Mouse (Mus musculus) retina, adult 2 months (tissue): ENCODE data around the gene Atg101.
A peak's percentile ranks its signal among the peaks of the same experiment; 100 is the strongest.

Experiments used
- DNase-seq: peaks from one replicate; pipeline ENCODE4 v3.0.0-alpha.2; 2012; ENCODE audit warnings: low read depth, low spot score

Atg101 gene

DNA sequence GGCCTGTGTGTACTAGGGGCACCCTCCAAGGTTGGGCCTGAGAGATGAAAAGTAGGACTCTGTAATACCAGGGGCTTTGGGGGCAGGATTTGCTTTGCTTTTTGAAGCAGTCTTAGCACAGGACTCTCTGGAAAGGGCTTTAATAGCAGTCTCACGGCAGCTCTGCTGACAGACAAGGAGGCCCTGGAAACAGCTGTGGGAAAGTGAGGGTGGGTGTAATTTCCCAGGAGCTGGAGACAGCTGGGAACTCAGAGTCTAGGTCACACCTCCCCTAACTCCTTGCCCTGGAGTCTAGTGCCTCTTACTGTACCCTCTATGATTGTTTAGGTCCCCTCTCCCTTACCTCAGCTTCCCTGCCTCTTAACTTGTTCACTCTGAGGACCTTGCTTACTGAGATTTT, 49.1 kb downstream of the Atg101 start:
- no peak for DNase-seq

DNA sequence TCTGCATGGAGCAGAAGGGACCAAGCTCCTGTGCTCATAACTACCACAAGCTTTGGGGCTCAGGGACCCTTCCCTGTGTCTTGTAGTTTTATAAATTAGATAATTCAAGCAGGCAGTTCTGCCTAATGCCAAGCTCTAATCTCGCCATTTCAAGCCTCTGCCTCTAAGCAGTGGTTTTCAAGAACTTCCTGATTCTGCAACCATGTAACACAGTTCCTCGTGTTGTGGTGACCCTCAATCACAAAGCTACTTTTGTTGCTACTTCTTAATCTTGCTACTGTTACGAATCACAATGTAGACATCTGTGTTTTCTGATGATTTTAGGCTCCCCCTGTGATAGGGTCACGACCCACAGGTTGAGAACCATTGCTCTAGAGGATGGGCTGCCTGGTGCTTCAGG, 49.6 kb downstream of the Atg101 start:
- DNase-seq, result no peak

DNA sequence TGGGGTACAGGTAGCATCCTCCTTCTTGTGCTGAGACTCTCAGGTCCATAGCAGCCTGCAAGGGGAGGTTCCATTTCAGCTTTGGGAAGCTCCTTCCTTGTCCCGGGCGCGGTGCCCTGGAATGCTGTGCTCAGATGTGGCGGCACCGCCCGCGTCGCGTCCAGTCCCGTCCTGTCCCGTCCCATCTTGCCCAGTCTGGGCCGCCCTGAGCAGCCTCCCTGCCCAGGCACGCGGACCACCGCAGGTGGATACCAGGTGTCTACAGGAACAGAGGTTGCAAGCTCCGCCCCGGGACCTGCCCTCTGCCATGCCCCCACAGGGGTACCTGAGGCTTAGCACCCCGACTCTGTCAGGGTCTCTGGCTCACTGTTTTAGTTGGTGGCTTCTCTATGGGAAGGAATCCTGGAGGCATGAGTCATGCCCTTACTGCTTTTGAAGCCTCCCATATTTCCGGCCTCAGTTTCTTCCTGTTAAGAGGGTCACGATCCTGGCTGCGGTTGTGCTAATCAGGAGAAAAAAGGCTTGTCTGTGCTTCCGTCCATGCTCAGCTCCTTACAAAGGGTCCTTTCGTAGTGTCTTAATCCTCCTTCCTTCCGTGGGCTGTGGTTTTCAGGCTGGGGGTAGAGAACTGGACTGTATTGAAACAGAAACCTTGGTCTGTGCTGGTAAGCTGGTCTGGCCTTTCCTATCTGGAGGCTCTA, 52.6 kb downstream of the Atg101 start:
- no peak for DNase-seq

DNA sequence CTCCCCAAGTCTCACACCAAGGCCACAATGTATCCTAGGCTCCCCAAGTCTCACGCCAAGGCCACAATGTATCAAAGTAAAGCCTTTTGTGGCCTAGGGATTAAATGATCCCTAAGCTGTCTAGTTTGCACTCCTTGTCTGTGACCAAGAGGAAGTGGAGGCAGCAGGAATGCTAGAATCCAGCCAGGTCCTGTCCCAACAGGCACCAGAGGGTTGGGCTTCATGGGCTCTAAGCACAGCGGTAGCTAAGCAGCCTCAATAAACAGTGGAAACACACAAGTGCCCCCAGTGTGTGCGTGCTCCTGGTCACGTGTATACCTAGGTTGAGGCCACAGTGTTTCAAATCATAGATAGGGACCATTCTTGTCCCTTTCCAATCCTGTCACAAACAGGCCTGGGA, 54.3 kb downstream of the Atg101 start:
- no peak for DNase-seq

DNA sequence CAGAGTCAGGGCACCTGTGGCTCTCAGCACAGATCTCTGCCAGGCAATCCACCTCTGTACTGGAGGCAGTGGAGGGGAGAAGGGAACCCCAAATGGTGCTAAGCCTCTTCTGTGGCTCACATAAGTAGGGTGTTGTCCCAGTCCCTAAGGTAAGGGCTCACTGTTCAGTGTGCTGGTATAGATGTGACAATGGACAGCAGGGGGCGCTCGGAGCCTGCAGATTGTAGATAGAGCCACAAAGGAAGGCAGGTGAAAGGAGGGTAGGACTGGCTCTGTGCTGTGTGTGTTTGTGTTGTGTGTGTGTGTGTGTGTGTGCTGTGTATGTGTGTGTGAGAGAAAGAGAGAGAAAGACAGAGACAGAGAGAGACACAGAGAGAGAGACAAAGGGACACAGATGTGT, 55.5 kb downstream of the Atg101 start:
- DNase-seq, result peak; percentile 50
